Mouse (Mus musculus) heart, adult 2 months (tissue): ENCODE measurements at regions not wholly inside any gene's neighbourhood (a gene's known extent, or its start where the extent isn't known, plus 50 kb on each side); places are given as distances from the start of the nearest gene placed in this dataset.

Experiments used
- CTCF ChIP-seq: fragments of 200-600 bp; IDR thresholded peaks from 2 replicates; pipeline ENCODE4 v1.8.1; 2022; ENCODE audit warnings: antibody characterized with exemption, mild to moderate bottlenecking, moderate library complexity
- EP300 ChIP-seq: fragments of 200-500 bp; IDR thresholded peaks from 2 replicates; pipeline ENCODE4 v1.6.1; 2011; ENCODE audit warnings: low read depth, low read length, control low read depth; ENCODE audit not compliant: insufficient read depth
- POLR2A ChIP-seq: fragments of 200-500 bp; IDR thresholded peaks from 2 replicates; pipeline ENCODE4 v1.6.1; 2011; ENCODE audit warnings: mild to moderate bottlenecking, low read depth, low read length, control low read depth; ENCODE audit not compliant: insufficient read depth

DNA sequence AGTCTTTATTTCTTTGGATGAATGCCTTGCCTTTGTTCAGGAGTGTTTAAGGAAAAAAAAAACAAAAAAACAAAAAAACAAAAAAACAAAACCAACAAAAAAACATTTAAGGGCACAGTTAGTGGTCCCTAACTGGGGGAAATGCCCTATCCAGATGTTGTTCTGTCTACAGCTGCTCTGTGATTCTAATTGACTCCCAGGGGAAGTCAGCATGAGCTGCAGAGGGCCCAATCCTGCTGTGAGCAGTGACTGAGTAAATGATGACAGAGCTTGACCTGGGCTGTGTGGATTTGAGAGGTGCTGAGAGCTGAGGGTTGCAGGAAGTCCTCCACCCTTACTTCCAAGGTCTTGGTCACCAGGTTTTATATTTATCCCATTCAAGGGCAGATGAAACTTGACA is 812.5 kb downstream of the Robo1 start:
- TF ChIP-seq POLR2A: no peak
- no peak for TF ChIP-seq CTCF
- TF ChIP-seq EP300: no peak
